Mouse (Mus musculus): ENCODE measurements around the gene Fkbp5. TPM values are rescaled to one million over a fixed set of nuclear protein-coding genes. Genes with fewer than 3 reads are reported as not detected.

Gene Fkbp5
- polyA plus RNA-seq, 1 experiment, result 185 TPM

DNA sequence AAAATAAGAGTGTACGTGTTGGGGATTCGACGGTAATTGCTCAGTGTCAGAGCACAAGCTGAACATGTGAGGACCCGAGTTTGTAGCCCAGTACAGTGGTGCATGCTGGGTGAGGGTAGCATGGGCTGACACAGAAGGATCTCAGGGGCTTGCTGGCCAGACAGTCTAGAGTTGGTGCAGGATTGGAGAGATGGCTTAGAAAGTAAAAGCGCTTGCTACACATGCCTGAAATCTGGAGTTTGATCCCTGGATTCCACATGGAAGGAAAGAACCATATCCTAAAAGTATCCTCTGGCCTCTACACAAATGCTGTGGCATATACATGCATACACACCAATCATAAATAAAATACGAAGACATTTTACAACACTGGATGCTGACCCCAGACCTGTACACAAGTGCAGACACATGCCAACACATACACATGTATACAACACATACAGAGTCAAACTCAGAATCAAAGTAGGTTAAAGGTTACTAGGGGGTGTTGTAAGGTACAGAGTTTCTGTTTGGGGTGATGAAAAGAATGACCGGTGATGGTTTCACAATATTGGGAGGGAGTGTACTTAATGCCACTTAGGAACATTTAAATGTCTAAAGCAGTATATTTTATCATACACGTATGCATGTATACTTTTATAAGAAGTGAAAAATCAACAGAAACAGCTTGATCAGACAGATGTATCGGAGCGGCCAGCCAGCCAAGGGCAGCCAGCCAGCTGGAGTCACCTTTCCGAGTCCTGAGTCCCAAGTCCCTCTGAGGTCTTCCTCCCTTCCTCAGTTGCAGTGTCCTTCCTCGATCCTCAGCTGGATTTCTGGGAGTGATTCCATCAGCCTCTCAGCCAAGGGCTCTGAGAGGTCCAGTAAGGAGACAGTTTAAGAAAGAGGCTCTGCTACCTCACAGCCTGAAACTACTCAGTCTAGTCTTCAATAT is 71.2 kb downstream of the Fkbp5 start:
- H3K27ac ChIP-seq (ENCODE audit: insufficient read depth, low read depth, low read length), result no peak overlapping the region
- no peak for TF ChIP-seq CTCF (IDR thresholded peaks at IDR 0.05; ENCODE audit: insufficient read depth, low read depth, low read length)
- no peak for TF ChIP-seq POLR2A (IDR thresholded peaks at IDR 0.05; ENCODE audit: insufficient read depth, low read depth, low read length)
- H3K4me3 ChIP-seq (ENCODE audit: insufficient read depth, low read depth, low read length), result no peak overlapping the region
- peaks cover 5% of the 10 kb centered on the region for H3K4me1 ChIP-seq (ENCODE audit: control insufficient read depth, insufficient read depth, low read length)
- WGBS, result 90% methylated on average over 12 of the region's 12 CpGs

DNA sequence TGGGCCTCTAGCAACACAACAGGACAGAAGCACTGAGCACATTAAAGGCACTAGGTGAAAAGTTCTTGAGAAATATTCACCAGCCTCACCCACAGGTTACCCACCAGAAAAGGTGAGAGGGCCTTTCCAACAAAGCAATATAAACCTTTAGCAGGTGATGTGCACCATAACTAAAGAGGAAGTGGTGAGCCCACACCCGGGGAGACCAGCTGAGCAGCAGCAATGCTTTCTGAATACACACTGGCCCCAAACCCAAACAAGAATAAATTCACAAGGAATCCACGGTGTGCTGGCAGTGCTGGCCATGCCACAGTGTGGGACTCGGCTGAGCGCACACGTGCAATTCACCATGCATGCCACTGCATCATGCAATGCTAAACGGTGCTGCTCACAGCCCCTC is 74.7 kb downstream of the Fkbp5 start:
- WGBS, result 77% methylated on average over 6 of the region's 6 CpGs
- TF ChIP-seq CTCF (IDR thresholded peaks at IDR 0.05; ENCODE audit: insufficient read depth, low read depth, low read length), result no peak
- TF ChIP-seq POLR2A (IDR thresholded peaks at IDR 0.05; ENCODE audit: insufficient read depth, low read depth, low read length), result no peak
- Histone ChIP-seq H3K4me3 (ENCODE audit: insufficient read depth, low read depth, low read length) (no peak overlapping the region), H3K27ac (ENCODE audit: insufficient read depth, low read depth, low read length) (no peak overlapping the region), H3K4me1 (ENCODE audit: control insufficient read depth, insufficient read depth, low read length) (peaks cover 2% of the 10 kb centered on the region; the same call in 1 of the 2 replicates)

DNA sequence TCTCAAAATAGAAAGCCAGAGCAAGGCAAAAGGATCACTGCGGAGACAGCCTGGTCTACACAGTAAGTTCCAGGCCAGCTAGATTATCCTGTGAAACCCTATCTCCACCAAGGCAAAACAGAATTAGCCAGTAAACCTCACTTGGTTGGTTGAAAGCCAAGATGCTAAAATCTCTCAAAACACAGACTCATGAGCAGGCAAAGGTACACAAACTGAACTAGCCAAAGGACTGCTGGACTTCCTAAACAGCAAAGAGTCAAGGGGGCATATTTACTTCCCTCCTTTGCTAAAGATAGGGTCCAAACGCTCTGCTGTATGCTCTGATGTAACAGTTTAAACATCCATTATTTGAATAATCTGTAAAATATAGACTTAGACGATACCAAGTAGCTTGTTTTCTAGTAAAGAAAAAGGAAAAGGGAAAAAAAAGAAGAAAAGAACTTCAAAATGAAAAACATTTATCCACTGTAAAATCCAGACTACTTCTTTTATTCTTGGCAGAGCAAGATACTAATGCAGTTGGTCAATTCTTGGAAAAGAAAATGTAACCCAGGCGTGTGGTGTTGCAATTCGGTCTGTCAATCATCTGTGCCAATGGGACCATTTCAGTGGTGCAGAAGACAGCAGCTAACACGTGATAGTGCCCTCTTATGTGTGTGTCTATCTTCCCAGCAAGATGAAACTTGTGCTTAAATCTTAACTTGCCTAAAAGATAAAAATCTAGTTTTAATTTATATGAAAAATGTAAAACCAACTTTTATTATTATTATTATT is 78.8 kb downstream of the Fkbp5 start:
- 80% methylated on average over 6 of the region's 6 CpGs for WGBS
- no peaks in the 10 kb centered on the region for H3K4me1 ChIP-seq (ENCODE audit: control insufficient read depth, insufficient read depth, low read length)
- H3K4me3 ChIP-seq (ENCODE audit: insufficient read depth, low read depth, low read length), result no peak overlapping the region
- TF ChIP-seq CTCF (IDR thresholded peaks at IDR 0.05; ENCODE audit: insufficient read depth, low read depth, low read length), result no peak
- no peak for TF ChIP-seq POLR2A (IDR thresholded peaks at IDR 0.05; ENCODE audit: insufficient read depth, low read depth, low read length)
- no peak overlapping the region for H3K27ac ChIP-seq (ENCODE audit: insufficient read depth, low read depth, low read length)

DNA sequence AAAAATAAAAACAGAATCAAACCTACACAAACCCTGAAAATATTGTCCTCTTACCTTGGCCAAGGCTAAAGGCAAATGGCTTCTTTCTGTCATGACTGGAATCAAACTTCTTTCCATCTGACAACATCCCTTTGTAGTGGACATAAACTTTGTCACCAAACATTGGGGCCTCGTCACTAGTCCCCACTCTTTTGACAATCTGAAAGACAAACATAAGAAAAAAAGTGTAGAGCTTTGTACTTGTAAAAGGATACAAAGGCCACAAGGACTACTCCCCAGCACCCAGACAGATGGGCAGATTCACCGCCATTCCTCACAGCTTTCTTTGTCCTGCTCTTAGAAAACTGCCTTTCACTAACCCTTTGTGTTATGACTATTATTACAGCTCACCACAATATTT is 79.4 kb downstream of the Fkbp5 start:
- 91% methylated on average over 2 of the region's 2 CpGs for WGBS
- H3K4me3 ChIP-seq (ENCODE audit: insufficient read depth, low read depth, low read length), result no peak overlapping the region

DNA sequence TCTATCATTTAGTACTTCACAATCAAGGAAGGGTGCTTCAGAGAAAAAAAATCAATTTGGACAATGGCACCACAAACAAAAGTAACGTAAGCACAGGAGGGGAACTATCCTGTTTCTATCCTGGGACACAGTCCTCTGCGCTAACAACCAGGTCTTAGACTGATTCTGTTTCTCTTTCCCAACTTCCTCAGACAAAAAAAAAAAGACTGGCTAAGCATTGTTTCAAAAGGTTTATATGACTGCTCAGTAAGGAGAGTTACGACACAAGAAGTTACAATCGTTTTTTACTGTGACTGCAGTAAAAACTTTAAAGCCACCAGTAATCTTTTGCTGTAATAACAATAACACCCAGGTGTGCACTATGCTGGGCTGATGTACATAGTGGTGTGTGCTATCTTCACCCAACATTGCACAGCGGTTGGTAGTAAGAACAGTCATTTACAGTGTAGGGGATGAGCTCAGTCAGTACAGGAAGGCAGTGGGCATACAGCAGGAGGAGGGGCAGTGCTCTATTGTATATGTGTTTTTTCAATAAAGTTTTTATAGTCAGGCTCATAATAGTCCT is 82.3 kb downstream of the Fkbp5 start:
- H3K4me3 ChIP-seq (ENCODE audit: insufficient read depth, low read depth, low read length), result no peak overlapping the region
- H3K27ac ChIP-seq (ENCODE audit: insufficient read depth, low read depth, low read length), result no peak overlapping the region
- TF ChIP-seq CTCF (IDR thresholded peaks at IDR 0.05; ENCODE audit: insufficient read depth, low read depth, low read length) (no peak), POLR2A (IDR thresholded peaks at IDR 0.05; ENCODE audit: insufficient read depth, low read depth, low read length) (no peak)

More for the DNA sequence above, 79.4 kb downstream of the Fkbp5 start:
- Histone ChIP-seq H3K27ac (ENCODE audit: insufficient read depth, low read depth, low read length) (no peak overlapping the region), H3K4me1 (ENCODE audit: control insufficient read depth, insufficient read depth, low read length) (no peaks in the 10 kb centered on the region)
- no peak for TF ChIP-seq POLR2A (IDR thresholded peaks at IDR 0.05; ENCODE audit: insufficient read depth, low read depth, low read length)
- no peak for TF ChIP-seq CTCF (IDR thresholded peaks at IDR 0.05; ENCODE audit: insufficient read depth, low read depth, low read length)

DNA sequence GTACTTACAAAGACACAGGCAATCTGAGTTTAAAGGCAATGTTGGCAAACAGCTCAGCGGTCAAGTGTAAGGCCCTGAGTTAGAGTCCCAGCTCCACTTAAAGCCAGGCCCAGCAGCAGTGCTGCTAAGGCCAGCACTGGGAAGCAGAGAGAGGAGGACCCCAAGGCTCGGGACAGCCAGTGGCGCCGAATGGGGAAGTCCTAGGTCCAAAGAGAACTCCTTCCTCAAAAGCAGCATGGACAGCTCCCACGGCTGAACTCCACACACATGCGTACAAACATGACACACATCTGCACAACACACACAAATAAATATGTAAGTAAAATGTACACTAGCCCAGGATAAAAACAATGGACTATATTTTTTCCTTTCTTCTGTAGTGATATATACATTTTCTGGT is 84.3 kb downstream of the Fkbp5 start:
- no peak overlapping the region for H3K27ac ChIP-seq (ENCODE audit: insufficient read depth, low read depth, low read length)

More for the DNA sequence above, 82.3 kb downstream of the Fkbp5 start:
- H3K4me1 ChIP-seq (ENCODE audit: control insufficient read depth, insufficient read depth, low read length), result peaks cover 2% of the 10 kb centered on the region; the same call in 1 of the 2 replicates
- WGBS, result 89% methylated on average over 5 of the region's 5 CpGs

DNA sequence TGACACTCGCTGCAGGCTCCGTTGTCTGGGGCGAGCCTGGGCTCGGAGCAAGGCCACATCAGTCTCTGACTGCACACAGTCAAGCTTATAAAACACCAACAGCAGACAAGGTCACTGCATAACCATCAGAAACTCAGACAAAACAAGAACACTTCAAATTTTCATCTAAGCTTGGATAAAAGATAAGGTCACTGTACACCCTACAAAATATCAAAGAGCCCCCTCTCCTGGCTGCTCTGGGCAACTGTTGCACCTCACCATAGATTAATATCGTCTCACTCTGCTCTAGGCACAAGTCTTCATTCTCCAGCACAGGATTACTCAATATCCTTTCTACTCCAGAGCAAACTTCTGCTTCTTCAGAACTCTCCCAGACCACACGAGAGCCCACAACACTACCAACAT is 85.4 kb downstream of the Fkbp5 start:
- H3K4me3 ChIP-seq (ENCODE audit: insufficient read depth, low read depth, low read length), result no peak overlapping the region
- no peak for TF ChIP-seq CTCF (IDR thresholded peaks at IDR 0.05; ENCODE audit: insufficient read depth, low read depth, low read length)
- no peak for TF ChIP-seq POLR2A (IDR thresholded peaks at IDR 0.05; ENCODE audit: insufficient read depth, low read depth, low read length)
- 94% methylated on average over 6 of the region's 6 CpGs for WGBS
- no peak overlapping the region for H3K27ac ChIP-seq (ENCODE audit: insufficient read depth, low read depth, low read length)
- peaks cover 2% of the 10 kb centered on the region; the same call in 1 of the 2 replicates for H3K4me1 ChIP-seq (ENCODE audit: control insufficient read depth, insufficient read depth, low read length)

More for the DNA sequence above, 84.3 kb downstream of the Fkbp5 start:
- no peak overlapping the region for H3K4me3 ChIP-seq (ENCODE audit: insufficient read depth, low read depth, low read length)
- no peak for TF ChIP-seq POLR2A (IDR thresholded peaks at IDR 0.05; ENCODE audit: insufficient read depth, low read depth, low read length)
- peaks cover 2% of the 10 kb centered on the region; the same call in 1 of the 2 replicates for H3K4me1 ChIP-seq (ENCODE audit: control insufficient read depth, insufficient read depth, low read length)
- WGBS, result 94% methylated on average over 6 of the region's 6 CpGs

DNA sequence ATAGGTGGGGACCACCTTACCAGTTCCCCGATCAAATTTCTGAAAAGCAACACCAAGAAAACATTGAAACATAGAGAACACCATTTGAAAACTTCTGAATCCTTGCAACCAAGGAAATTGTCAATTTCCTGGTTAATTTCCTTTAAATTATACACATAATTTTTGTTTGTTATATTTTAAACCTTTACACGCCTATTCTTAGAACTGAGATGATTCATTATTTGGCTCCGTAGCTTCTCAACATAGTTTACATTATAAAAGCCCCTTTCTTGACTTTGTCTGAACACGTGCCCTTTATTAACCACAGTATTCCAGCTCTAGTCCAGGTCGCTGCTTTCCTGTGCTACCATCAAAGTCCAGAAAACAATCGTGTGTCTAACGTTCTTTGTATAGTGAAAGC is 86.3 kb downstream of the Fkbp5 start:
- 55% methylated on average over 7 of the region's 7 CpGs for WGBS
- Histone ChIP-seq H3K4me1 (ENCODE audit: control insufficient read depth, insufficient read depth, low read length) (peaks cover 2% of the 10 kb centered on the region; the same call in 1 of the 2 replicates), H3K27ac (ENCODE audit: insufficient read depth, low read depth, low read length) (no peak overlapping the region), H3K4me3 (ENCODE audit: insufficient read depth, low read depth, low read length) (no peak overlapping the region)
- no peak for TF ChIP-seq CTCF (IDR thresholded peaks at IDR 0.05; ENCODE audit: insufficient read depth, low read depth, low read length)
- TF ChIP-seq POLR2A (IDR thresholded peaks at IDR 0.05; ENCODE audit: insufficient read depth, low read depth, low read length), result no peak

Data from olfactory bulb, adult 2 months (tissue).